Mouse (Mus musculus): ENCODE measurements around the gene Ildr1. TPM values are rescaled to one million over a fixed set of nuclear protein-coding genes. Genes with fewer than 3 reads are reported as not detected.

Gene Ildr1
- polyA plus RNA-seq, 1 experiment from 2014 or later, result 0.20 TPM

DNA sequence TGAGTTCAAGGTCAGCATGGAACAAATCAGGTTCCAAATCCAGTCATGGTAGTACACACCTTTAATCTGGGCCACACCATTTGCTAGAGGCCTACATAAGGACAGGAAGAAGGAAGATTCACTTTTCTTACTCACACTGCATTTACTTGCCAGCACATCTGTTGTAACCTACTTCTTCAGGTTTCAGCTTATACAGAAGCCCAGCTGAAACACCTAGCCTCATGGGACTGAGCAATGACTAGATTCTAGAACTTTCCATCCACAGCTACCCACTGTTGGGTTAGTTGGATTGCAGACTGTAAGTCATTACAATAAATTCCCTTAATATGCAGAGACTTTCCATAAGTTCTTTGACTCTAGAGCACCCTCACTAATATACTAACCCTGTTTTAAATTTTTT is 38.8 kb downstream of the Ildr1 start:
- no peak overlapping the region for H3K4me3 ChIP-seq (ENCODE audit: low read depth, low read length)
- H3K4me2 ChIP-seq (ENCODE audit: low read depth, low read length, severe bottlenecking), result no peak overlapping the region
- no peak for DNase-seq (ENCODE audit: low spot score)
- no peaks in the 10 kb centered on the region for H3K4me1 ChIP-seq (replicated peaks; ENCODE audit: control insufficient read depth, insufficient read depth, low read length)
- no peaks in the 10 kb centered on the region for H3K27me3 ChIP-seq (ENCODE audit: control insufficient read depth, insufficient read depth, low read length)
- H3K9ac ChIP-seq (ENCODE audit: low read length), result no peak overlapping the region
- no peak for ATAC-seq (replicated peaks; ENCODE audit: low FRiP score)
- H3K36me3 ChIP-seq (ENCODE audit: control insufficient read depth, insufficient read depth, low read length), result no peaks in the 10 kb centered on the region
- H3K27ac ChIP-seq (ENCODE audit: low read depth, low read length), result no peak overlapping the region
- H3K9me3 ChIP-seq (ENCODE audit: control insufficient read depth, low read length), result no peaks in the 10 kb centered on the region

DNA sequence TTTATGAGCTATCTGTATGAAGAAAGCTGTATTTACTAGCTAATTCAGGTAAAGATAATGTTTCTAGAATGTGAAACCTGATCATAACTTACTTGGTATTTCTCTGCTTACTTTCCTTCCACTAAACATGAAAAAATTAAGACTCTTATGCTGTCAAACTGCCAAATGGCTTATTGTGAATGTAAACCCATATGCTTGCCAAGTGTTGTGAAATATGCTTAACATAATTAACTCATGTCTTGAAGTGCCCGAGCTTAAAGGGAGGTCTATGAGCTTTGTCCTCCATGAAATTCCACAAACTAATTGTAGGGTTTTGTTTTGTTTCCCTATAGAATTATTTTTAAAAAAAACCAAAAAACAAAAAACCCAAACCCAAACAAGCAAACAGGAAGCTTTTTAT is 40.0 kb downstream of the Ildr1 start:
- Histone ChIP-seq H3K9me3 (ENCODE audit: control insufficient read depth, low read length) (no peaks in the 10 kb centered on the region), H3K4me3 (ENCODE audit: low read depth, low read length) (no peak overlapping the region), H3K4me1 (replicated peaks; ENCODE audit: control insufficient read depth, insufficient read depth, low read length) (no peaks in the 10 kb centered on the region), H3K9ac (ENCODE audit: low read length) (no peak overlapping the region), H3K4me2 (ENCODE audit: low read depth, low read length, severe bottlenecking) (no peak overlapping the region), H3K36me3 (ENCODE audit: control insufficient read depth, insufficient read depth, low read length) (no peaks in the 10 kb centered on the region), H3K27me3 (ENCODE audit: control insufficient read depth, insufficient read depth, low read length) (no peaks in the 10 kb centered on the region), H3K27ac (ENCODE audit: low read depth, low read length) (no peak overlapping the region)
- DNase-seq (ENCODE audit: low spot score) (no peak), ATAC-seq (replicated peaks; ENCODE audit: low FRiP score) (no peak)
- WGBS, result 80% methylated on average over 1 of the region's 1 CpGs

DNA sequence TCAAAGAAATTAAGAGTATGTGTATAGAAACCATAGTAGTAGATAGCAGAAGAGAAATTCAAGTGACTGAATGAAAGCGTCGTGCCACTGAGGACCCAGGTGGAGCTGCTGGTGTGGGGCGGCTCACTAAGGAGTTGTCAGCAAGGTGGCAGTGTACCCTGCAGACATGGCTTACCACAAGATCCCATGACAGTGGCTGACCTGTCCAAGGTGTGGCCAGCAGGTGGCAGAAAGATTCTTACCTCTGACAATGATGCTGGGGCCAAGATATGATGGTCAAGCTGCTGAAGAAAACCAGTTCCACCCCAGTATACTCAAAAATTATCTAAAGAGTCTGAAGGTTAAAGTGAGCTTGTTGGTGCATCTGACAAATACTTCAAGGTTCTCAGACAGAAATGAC is 41.6 kb downstream of the Ildr1 start:
- Histone ChIP-seq H3K4me1 (replicated peaks; ENCODE audit: control insufficient read depth, insufficient read depth, low read length) (no peaks in the 10 kb centered on the region), H3K9me3 (ENCODE audit: control insufficient read depth, low read length) (no peaks in the 10 kb centered on the region), H3K27me3 (ENCODE audit: control insufficient read depth, insufficient read depth, low read length) (no peaks in the 10 kb centered on the region), H3K36me3 (ENCODE audit: control insufficient read depth, insufficient read depth, low read length) (no peaks in the 10 kb centered on the region), H3K9ac (ENCODE audit: low read length) (no peak overlapping the region), H3K4me2 (ENCODE audit: low read depth, low read length, severe bottlenecking) (no peak overlapping the region), H3K27ac (ENCODE audit: low read depth, low read length) (no peak overlapping the region), H3K4me3 (ENCODE audit: low read depth, low read length) (no peak overlapping the region)
- DNase-seq (ENCODE audit: low spot score), result no peak
- no peak for ATAC-seq (replicated peaks; ENCODE audit: low FRiP score)
- 85% methylated on average over 3 of the region's 3 CpGs for WGBS

DNA sequence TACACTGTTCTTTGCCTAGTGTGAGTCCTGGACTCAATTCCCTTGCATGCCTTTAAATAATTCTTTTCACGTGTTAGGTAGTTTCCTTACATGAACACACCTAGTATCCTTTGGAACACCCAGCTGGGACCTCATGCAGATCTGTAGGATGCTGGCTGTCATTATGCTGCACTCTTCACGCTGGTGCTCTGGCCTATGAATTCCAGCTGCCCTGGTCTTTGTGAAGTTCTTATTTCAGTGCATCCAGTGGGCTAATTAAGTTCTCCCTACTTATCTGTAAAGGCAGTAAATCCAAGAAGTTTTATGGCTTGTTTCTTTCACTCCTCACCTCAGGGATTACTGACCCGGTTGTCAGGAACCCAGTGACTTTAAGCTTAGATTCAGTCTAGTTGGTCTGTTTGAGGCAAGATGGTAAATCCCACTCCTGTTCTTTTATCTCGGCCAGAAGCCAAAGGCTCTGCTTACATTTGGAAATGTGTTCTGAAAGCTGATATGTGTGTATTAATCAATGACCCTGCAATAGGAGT is 45.7 kb downstream of the Ildr1 start:
- Histone ChIP-seq H3K36me3 (ENCODE audit: control insufficient read depth, insufficient read depth, low read length) (no peaks in the 10 kb centered on the region), H3K9me3 (ENCODE audit: control insufficient read depth, low read length) (no peaks in the 10 kb centered on the region), H3K4me3 (ENCODE audit: low read depth, low read length) (no peak overlapping the region), H3K4me1 (replicated peaks; ENCODE audit: control insufficient read depth, insufficient read depth, low read length) (no peaks in the 10 kb centered on the region), H3K27ac (ENCODE audit: low read depth, low read length) (no peak overlapping the region), H3K27me3 (ENCODE audit: control insufficient read depth, insufficient read depth, low read length) (no peaks in the 10 kb centered on the region), H3K9ac (ENCODE audit: low read length) (no peak overlapping the region), H3K4me2 (ENCODE audit: low read depth, low read length, severe bottlenecking) (no peak overlapping the region)
- WGBS, result 38% methylated on average over 4 of the region's 4 CpGs
- ATAC-seq (replicated peaks; ENCODE audit: low FRiP score) (no peak), DNase-seq (ENCODE audit: low spot score) (no peak)

DNA sequence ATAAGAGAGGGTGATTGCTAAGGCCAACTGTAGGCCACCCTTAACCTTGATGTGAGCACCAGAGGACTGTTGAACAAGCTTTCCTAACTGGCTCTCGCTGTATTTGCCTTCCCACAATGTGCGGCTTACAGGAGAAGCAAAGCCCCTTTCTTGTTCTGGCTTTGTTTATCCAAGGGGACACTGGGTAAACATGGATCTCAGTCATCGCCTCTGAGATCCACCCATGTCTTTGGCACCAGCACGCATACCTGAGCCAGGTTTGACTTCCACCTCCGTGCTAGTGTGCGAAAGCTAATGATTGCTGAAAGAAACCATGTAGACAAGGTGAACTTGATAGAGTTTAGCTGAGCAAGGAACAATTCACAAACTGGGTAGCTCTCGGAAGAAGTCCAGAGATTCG is 49.8 kb downstream of the Ildr1 start:
- ATAC-seq (replicated peaks; ENCODE audit: low FRiP score) (no peak), DNase-seq (ENCODE audit: low spot score) (no peak)
- Histone ChIP-seq H3K27me3 (ENCODE audit: control insufficient read depth, insufficient read depth, low read length) (no peaks in the 10 kb centered on the region), H3K9ac (ENCODE audit: low read length) (no peak overlapping the region), H3K9me3 (ENCODE audit: control insufficient read depth, low read length) (no peaks in the 10 kb centered on the region), H3K4me2 (ENCODE audit: low read depth, low read length, severe bottlenecking) (no peak overlapping the region), H3K4me3 (ENCODE audit: low read depth, low read length) (no peak overlapping the region), H3K27ac (ENCODE audit: low read depth, low read length) (no peak overlapping the region), H3K4me1 (replicated peaks; ENCODE audit: control insufficient read depth, insufficient read depth, low read length) (no peaks in the 10 kb centered on the region), H3K36me3 (ENCODE audit: control insufficient read depth, insufficient read depth, low read length) (no peaks in the 10 kb centered on the region)
- 94% methylated on average over 8 of the region's 8 CpGs for WGBS

DNA sequence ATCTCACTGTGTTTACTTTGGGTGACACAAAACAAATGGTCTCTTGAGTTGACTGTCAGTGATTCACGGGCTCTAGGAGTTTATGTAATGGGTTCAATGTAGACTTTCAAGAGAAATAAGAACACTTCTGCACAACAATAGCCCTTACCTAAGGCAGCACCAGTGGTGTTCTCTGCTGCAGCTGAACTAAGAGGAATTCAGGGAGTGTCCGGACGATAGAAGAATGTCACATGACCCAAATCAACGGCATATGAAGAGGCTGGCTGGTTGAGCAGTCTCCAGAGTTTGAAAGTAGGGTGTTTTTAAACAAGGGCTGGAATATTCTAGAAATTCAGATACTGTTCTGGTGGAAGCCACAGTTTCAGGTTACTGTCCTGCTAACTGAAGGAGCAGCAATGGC is 53.3 kb downstream of the Ildr1 start:
- no peak overlapping the region for H3K4me2 ChIP-seq (ENCODE audit: low read depth, low read length, severe bottlenecking)
- H3K9ac ChIP-seq (ENCODE audit: low read length), result no peak overlapping the region
- H3K4me1 ChIP-seq (replicated peaks; ENCODE audit: control insufficient read depth, insufficient read depth, low read length), result no peaks in the 10 kb centered on the region
- WGBS, result 90% methylated on average over 4 of the region's 4 CpGs
- DNase-seq (ENCODE audit: low spot score), result no peak
- H3K27ac ChIP-seq (ENCODE audit: low read depth, low read length), result no peak overlapping the region
- H3K27me3 ChIP-seq (ENCODE audit: control insufficient read depth, insufficient read depth, low read length), result no peaks in the 10 kb centered on the region
- H3K4me3 ChIP-seq (ENCODE audit: low read depth, low read length), result no peak overlapping the region
- ATAC-seq (replicated peaks; ENCODE audit: low FRiP score), result no peak
- H3K9me3 ChIP-seq (ENCODE audit: control insufficient read depth, low read length), result no peaks in the 10 kb centered on the region
- no peaks in the 10 kb centered on the region for H3K36me3 ChIP-seq (ENCODE audit: control insufficient read depth, insufficient read depth, low read length)

DNA sequence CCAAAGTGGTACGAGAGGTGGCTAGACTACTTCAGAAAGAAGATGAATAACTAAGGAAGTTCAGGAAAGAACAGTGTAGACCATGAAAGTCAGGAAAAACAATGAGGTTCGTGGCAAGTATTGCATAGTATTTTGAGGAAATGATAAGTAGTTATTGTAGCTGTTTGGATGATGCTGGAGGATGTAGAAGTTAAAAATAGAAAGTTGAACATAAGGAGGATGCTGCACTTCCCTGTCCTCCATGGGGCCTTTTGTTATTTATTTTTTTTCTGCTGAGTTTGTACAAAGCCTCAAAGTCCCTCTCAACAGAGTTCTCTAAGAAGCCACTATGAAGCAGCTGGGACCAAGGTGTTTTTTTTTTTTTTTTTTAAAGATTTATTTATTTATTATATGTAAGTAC is 54.0 kb downstream of the Ildr1 start:
- Histone ChIP-seq H3K9me3 (ENCODE audit: control insufficient read depth, low read length) (no peaks in the 10 kb centered on the region), H3K4me3 (ENCODE audit: low read depth, low read length) (no peak overlapping the region), H3K4me2 (ENCODE audit: low read depth, low read length, severe bottlenecking) (no peak overlapping the region), H3K9ac (ENCODE audit: low read length) (no peak overlapping the region), H3K4me1 (replicated peaks; ENCODE audit: control insufficient read depth, insufficient read depth, low read length) (no peaks in the 10 kb centered on the region), H3K36me3 (ENCODE audit: control insufficient read depth, insufficient read depth, low read length) (no peaks in the 10 kb centered on the region), H3K27me3 (ENCODE audit: control insufficient read depth, insufficient read depth, low read length) (no peaks in the 10 kb centered on the region), H3K27ac (ENCODE audit: low read depth, low read length) (no peak overlapping the region)
- ATAC-seq (replicated peaks; ENCODE audit: low FRiP score) (no peak), DNase-seq (ENCODE audit: low spot score) (no peak)
- WGBS, result 70% methylated on average over 2 of the region's 2 CpGs

DNA sequence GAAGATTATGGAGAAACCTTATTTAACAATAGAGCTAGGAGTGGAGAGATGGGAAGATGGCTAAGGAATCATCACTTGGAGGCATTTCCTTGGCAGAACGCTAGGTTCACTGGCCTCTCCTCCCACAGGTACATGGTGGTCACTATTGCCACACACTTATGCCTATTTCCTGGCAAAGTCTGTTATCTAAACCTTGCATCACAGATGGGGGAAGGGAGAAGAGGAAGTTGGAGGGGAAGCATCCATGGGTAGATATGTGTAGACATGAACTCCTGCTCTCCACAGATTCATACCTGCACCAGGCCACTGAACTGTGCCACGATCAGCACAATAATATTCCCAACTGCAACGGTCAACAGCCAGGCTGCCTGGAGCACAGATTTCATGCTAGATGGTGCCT is 58.2 kb downstream of the Ildr1 start:
- no peak overlapping the region for H3K9ac ChIP-seq (ENCODE audit: low read length)
- H3K27ac ChIP-seq (ENCODE audit: low read depth, low read length), result no peak overlapping the region
- no peaks in the 10 kb centered on the region for H3K4me1 ChIP-seq (replicated peaks; ENCODE audit: control insufficient read depth, insufficient read depth, low read length)
- no peak overlapping the region for H3K4me3 ChIP-seq (ENCODE audit: low read depth, low read length)
- no peaks in the 10 kb centered on the region for H3K36me3 ChIP-seq (ENCODE audit: control insufficient read depth, insufficient read depth, low read length)
- ATAC-seq (replicated peaks; ENCODE audit: low FRiP score), result no peak
- H3K4me2 ChIP-seq (ENCODE audit: low read depth, low read length, severe bottlenecking), result no peak overlapping the region
- H3K9me3 ChIP-seq (ENCODE audit: control insufficient read depth, low read length), result no peaks in the 10 kb centered on the region
- DNase-seq (ENCODE audit: low spot score), result no peak
- no peaks in the 10 kb centered on the region for H3K27me3 ChIP-seq (ENCODE audit: control insufficient read depth, insufficient read depth, low read length)
- 91% methylated on average over 3 of the region's 3 CpGs for WGBS

DNA sequence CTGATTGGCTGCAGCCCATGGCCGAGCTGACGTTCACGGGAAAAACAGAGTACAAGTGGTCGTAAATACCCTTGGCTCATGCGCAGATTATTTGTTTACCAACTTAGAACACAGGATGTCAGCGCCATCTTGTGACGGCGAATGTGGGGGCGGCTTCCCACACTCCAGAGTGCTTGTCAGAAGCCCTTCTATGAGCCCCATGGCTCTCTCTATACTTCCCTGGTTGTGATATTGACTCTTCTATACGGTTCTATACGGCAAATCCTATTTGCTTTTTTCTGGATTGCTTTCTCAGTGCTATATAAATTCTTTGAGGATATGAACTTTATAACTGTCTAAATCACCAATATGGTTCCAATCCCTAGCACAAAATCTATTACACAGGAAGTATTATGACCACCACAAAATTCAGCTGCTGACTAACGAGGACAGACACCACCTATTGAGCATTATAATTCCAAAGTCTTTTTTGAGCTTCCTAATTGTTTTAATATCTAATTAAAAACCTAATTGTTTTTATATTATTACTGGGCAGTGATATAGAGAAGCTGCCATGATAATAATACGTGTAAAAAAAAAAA is 76.5 kb downstream of the Ildr1 start:
- Histone ChIP-seq H3K27me3 (ENCODE audit: control insufficient read depth, insufficient read depth, low read length) (no peaks in the 10 kb centered on the region), H3K4me2 (ENCODE audit: low read depth, low read length, severe bottlenecking) (no peak overlapping the region), H3K36me3 (ENCODE audit: control insufficient read depth, insufficient read depth, low read length) (no peaks in the 10 kb centered on the region), H3K27ac (ENCODE audit: low read depth, low read length) (no peak overlapping the region), H3K4me3 (ENCODE audit: low read depth, low read length) (no peak overlapping the region), H3K4me1 (replicated peaks; ENCODE audit: control insufficient read depth, insufficient read depth, low read length) (no peaks in the 10 kb centered on the region), H3K9ac (ENCODE audit: low read length) (no peak overlapping the region), H3K9me3 (ENCODE audit: control insufficient read depth, low read length) (no peaks in the 10 kb centered on the region)
- WGBS, result 75% methylated on average over 8 of the region's 13 CpGs
- ATAC-seq (replicated peaks; ENCODE audit: low FRiP score), result no peak
- DNase-seq (ENCODE audit: low spot score), result no peak
